Mouse (Mus musculus) bone marrow, adult 2 months (tissue): ENCODE data around the gene Pcdh9.

Experiments used
- CTCF ChIP-seq: fragments of 200-500 bp; IDR thresholded peaks from 2 replicates; pipeline ENCODE4 v1.5.1; 2011; ENCODE audit warnings: low read length, control low read depth; ENCODE audit not compliant: control insufficient read depth, insufficient read depth
- POLR2A ChIP-seq: fragments of 200-500 bp; IDR thresholded peaks from 2 replicates; pipeline ENCODE4 v1.6.1; 2011; ENCODE audit warnings: low read depth, mild to moderate bottlenecking, control low read depth, low read length, borderline replicate concordance; ENCODE audit not compliant: control insufficient read depth

DNA sequence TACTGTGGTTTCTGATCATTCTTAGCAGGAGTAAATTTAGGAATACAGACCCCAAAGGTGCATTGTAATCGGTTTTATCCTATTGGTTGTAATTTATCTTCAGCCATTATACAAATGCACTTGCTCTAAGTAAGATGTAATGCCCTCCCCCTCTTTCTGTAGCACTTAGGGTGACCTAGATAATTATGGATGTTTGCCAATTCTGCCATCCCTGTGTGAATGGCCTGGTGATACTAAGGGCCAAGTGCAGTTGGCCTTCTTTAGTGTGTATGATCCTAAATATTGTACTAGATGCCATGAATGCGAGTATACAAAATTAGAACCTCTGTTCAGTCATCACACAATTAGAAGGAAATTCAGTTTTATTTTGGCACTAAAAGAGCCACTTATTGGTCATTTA is 475.0 kb downstream of the Pcdh9 start:
- TF ChIP-seq CTCF (no peak), POLR2A (no peak)
